Mouse (Mus musculus): ENCODE results near the gene Mrgpre. TPM values are rescaled to one million over a fixed set of nuclear protein-coding genes. Genes with fewer than 3 reads are reported as not detected.
A peak's percentile ranks its signal among the peaks of the same experiment; 100 is the strongest.

The Mrgpre gene
- polyA plus RNA-seq, 1 experiment from 2014 or later, result 7.2 TPM

- no peak overlapping the region for H3K27ac ChIP-seq (replicated peaks; ENCODE audit: low read depth, low read length)
- H3K36me3 ChIP-seq (ENCODE audit: control insufficient read depth, insufficient read depth, low read length), result peaks cover 30% of the 10 kb centered on the region
- H3K4me3 ChIP-seq (replicated peaks; ENCODE audit: low read depth, low read length), result no peak overlapping the region
- no peak for ATAC-seq (ENCODE audit: low FRiP score, low TSS enrichment)
- no peaks in the 10 kb centered on the region for H3K9me3 ChIP-seq (ENCODE audit: control insufficient read depth, low read length)
- no peak overlapping the region for H3K4me2 ChIP-seq (ENCODE audit: low read length)
- no peaks in the 10 kb centered on the region for H3K4me1 ChIP-seq (ENCODE audit: control insufficient read depth, insufficient read depth, low read length)
- DNase-seq, result peak; percentile 31
- H3K9ac ChIP-seq (replicated peaks; ENCODE audit: low read length), result no peak overlapping the region
- H3K27me3 ChIP-seq (ENCODE audit: control insufficient read depth, insufficient read depth, low read length), result no peaks in the 10 kb centered on the region
- 62% methylated on average over 4 of the region's 4 CpGs for WGBS
Measured at GRCm38 (mm10) chr7:143793121-143793520, 8.8 kb upstream of the Mrgpre start.

GRCm38 (mm10) chr7:143792336-143792985, 8.2 kb upstream of the Mrgpre start:
- 83% methylated on average over 6 of the region's 6 CpGs for WGBS
- H3K9ac ChIP-seq (replicated peaks; ENCODE audit: low read length), result no peak overlapping the region
- H3K36me3 ChIP-seq (ENCODE audit: control insufficient read depth, insufficient read depth, low read length), result peaks cover 25% of the 10 kb centered on the region
- H3K9me3 ChIP-seq (ENCODE audit: control insufficient read depth, low read length), result no peaks in the 10 kb centered on the region
- H3K4me3 ChIP-seq (replicated peaks; ENCODE audit: low read depth, low read length), result no peak overlapping the region
- H3K4me2 ChIP-seq (ENCODE audit: low read length), result no peak overlapping the region
- H3K4me1 ChIP-seq (ENCODE audit: control insufficient read depth, insufficient read depth, low read length), result no peaks in the 10 kb centered on the region
- ATAC-seq (ENCODE audit: low FRiP score, low TSS enrichment) (no peak), DNase-seq (no peak)
- no peaks in the 10 kb centered on the region for H3K27me3 ChIP-seq (ENCODE audit: control insufficient read depth, insufficient read depth, low read length)
- H3K27ac ChIP-seq (replicated peaks; ENCODE audit: low read depth, low read length), result no peak overlapping the region

- peak; percentile 8 for DNase-seq
- H3K4me3 ChIP-seq (replicated peaks; ENCODE audit: low read depth, low read length), result peak overlapping the region; percentile 45
- ATAC-seq (ENCODE audit: low FRiP score, low TSS enrichment), result peak; percentile 64; the same call in 1 of the 2 replicates
- no peaks in the 10 kb centered on the region for H3K9me3 ChIP-seq (ENCODE audit: control insufficient read depth, low read length)
- H3K27me3 ChIP-seq (ENCODE audit: control insufficient read depth, insufficient read depth, low read length), result no peaks in the 10 kb centered on the region
- H3K9ac ChIP-seq (replicated peaks; ENCODE audit: low read length), result peak overlapping the region; percentile 68
- H3K4me2 ChIP-seq (ENCODE audit: low read length), result peak overlapping the region; percentile 68
- 19% methylated on average over 5 of the region's 6 CpGs for WGBS
- H3K4me1 ChIP-seq (ENCODE audit: control insufficient read depth, insufficient read depth, low read length), result peaks cover 11% of the 10 kb centered on the region; the same call in 1 of the 2 replicates
- 0 out of 2 replicates have a peak, but pooled peaks cover 3% of the 10 kb centered on the region for H3K36me3 ChIP-seq (ENCODE audit: control insufficient read depth, insufficient read depth, low read length)
- peak overlapping the region; percentile 67 for H3K27ac ChIP-seq (replicated peaks; ENCODE audit: low read depth, low read length)
Measured at GRCm38 (mm10) chr7:143783378-143783995, 813 bp downstream of the Mrgpre start.

- no peak for ATAC-seq (ENCODE audit: low FRiP score, low TSS enrichment)
Measured at GRCm38 (mm10) chr7:143777375-143777774, 6.9 kb downstream of the Mrgpre start.

GRCm38 (mm10) chr7:143776137-143776536, 8.2 kb downstream of the Mrgpre start:
- Histone ChIP-seq H3K36me3 (ENCODE audit: control insufficient read depth, insufficient read depth, low read length) (0 out of 2 replicates have a peak, but pooled peaks cover 3% of the 10 kb centered on the region), H3K27ac (replicated peaks; ENCODE audit: low read depth, low read length) (no peak overlapping the region), H3K9me3 (ENCODE audit: control insufficient read depth, low read length) (no peaks in the 10 kb centered on the region), H3K4me3 (replicated peaks; ENCODE audit: low read depth, low read length) (no peak overlapping the region), H3K27me3 (ENCODE audit: control insufficient read depth, insufficient read depth, low read length) (no peaks in the 10 kb centered on the region), H3K9ac (replicated peaks; ENCODE audit: low read length) (no peak overlapping the region), H3K4me1 (ENCODE audit: control insufficient read depth, insufficient read depth, low read length) (no peaks in the 10 kb centered on the region), H3K4me2 (ENCODE audit: low read length) (no peak overlapping the region)
- DNase-seq (no peak), ATAC-seq (ENCODE audit: low FRiP score, low TSS enrichment) (no peak)
- 35% methylated on average over 3 of the region's 3 CpGs for WGBS

More at GRCm38 (mm10) chr7:143777375-143777774, 6.9 kb downstream of the Mrgpre start:
- H3K36me3 ChIP-seq (ENCODE audit: control insufficient read depth, insufficient read depth, low read length), result 0 out of 2 replicates have a peak, but pooled peaks cover 3% of the 10 kb centered on the region
- no peak overlapping the region for H3K9ac ChIP-seq (replicated peaks; ENCODE audit: low read length)
- WGBS, result 72% methylated on average over 2 of the region's 2 CpGs
- H3K27ac ChIP-seq (replicated peaks; ENCODE audit: low read depth, low read length), result no peak overlapping the region
- no peak for DNase-seq
- H3K4me1 ChIP-seq (ENCODE audit: control insufficient read depth, insufficient read depth, low read length), result no peaks in the 10 kb centered on the region
- H3K4me2 ChIP-seq (ENCODE audit: low read length), result no peak overlapping the region
- no peaks in the 10 kb centered on the region for H3K9me3 ChIP-seq (ENCODE audit: control insufficient read depth, low read length)
- H3K27me3 ChIP-seq (ENCODE audit: control insufficient read depth, insufficient read depth, low read length), result no peaks in the 10 kb centered on the region
- no peak overlapping the region for H3K4me3 ChIP-seq (replicated peaks; ENCODE audit: low read depth, low read length)

- WGBS, result 53% methylated on average over 1 of the region's 1 CpGs
- Histone ChIP-seq H3K9ac (replicated peaks; ENCODE audit: low read length) (no peak overlapping the region), H3K4me2 (ENCODE audit: low read length) (no peak overlapping the region), H3K27me3 (ENCODE audit: control insufficient read depth, insufficient read depth, low read length) (no peaks in the 10 kb centered on the region), H3K4me1 (ENCODE audit: control insufficient read depth, insufficient read depth, low read length) (no peaks in the 10 kb centered on the region), H3K4me3 (replicated peaks; ENCODE audit: low read depth, low read length) (no peak overlapping the region), H3K27ac (replicated peaks; ENCODE audit: low read depth, low read length) (no peak overlapping the region), H3K9me3 (ENCODE audit: control insufficient read depth, low read length) (no peaks in the 10 kb centered on the region), H3K36me3 (ENCODE audit: control insufficient read depth, insufficient read depth, low read length) (no peaks in the 10 kb centered on the region)
- ATAC-seq (ENCODE audit: low FRiP score, low TSS enrichment) (no peak), DNase-seq (no peak)
Measured at GRCm38 (mm10) chr7:143769461-143769860, 14.8 kb downstream of the Mrgpre start.

GRCm38 (mm10) chr7:143768267-143768666, 16.0 kb downstream of the Mrgpre start:
- WGBS, result 84% methylated on average over 6 of the region's 6 CpGs
- Histone ChIP-seq H3K4me2 (ENCODE audit: low read length) (no peak overlapping the region), H3K4me3 (replicated peaks; ENCODE audit: low read depth, low read length) (no peak overlapping the region), H3K9me3 (ENCODE audit: control insufficient read depth, low read length) (no peaks in the 10 kb centered on the region), H3K27me3 (ENCODE audit: control insufficient read depth, insufficient read depth, low read length) (no peaks in the 10 kb centered on the region), H3K36me3 (ENCODE audit: control insufficient read depth, insufficient read depth, low read length) (no peaks in the 10 kb centered on the region), H3K4me1 (ENCODE audit: control insufficient read depth, insufficient read depth, low read length) (no peaks in the 10 kb centered on the region), H3K9ac (replicated peaks; ENCODE audit: low read length) (no peak overlapping the region), H3K27ac (replicated peaks; ENCODE audit: low read depth, low read length) (no peak overlapping the region)
- DNase-seq (no peak), ATAC-seq (ENCODE audit: low FRiP score, low TSS enrichment) (no peak)

- H3K27ac ChIP-seq (replicated peaks; ENCODE audit: low read depth, low read length), result no peak within 1 kb of the TSS
- 44% methylated on average over 6 of the region's 6 CpGs for WGBS
- no peak within 1 kb of the TSS for H3K9ac ChIP-seq (replicated peaks; ENCODE audit: low read length)
- no peaks in the 10 kb centered on the region for H3K4me1 ChIP-seq (ENCODE audit: control insufficient read depth, insufficient read depth, low read length)
- no peaks in the 10 kb centered on the region for H3K9me3 ChIP-seq (ENCODE audit: control insufficient read depth, low read length)
- no peak for ATAC-seq (ENCODE audit: low FRiP score, low TSS enrichment)
- H3K36me3 ChIP-seq (ENCODE audit: control insufficient read depth, insufficient read depth, low read length), result no peaks in the 10 kb centered on the region
- DNase-seq, result no peak
- no peaks in the 10 kb centered on the region for H3K27me3 ChIP-seq (ENCODE audit: control insufficient read depth, insufficient read depth, low read length)
- H3K4me2 ChIP-seq (ENCODE audit: low read length), result no peak within 1 kb of the TSS
- H3K4me3 ChIP-seq (replicated peaks; ENCODE audit: low read depth, low read length), result no peak within 1 kb of the TSS
Measured at GRCm38 (mm10) chr7:143766893-143767292, 17.4 kb downstream of the Mrgpre start, which contains the start of gene Mrgprg. Gene Mrgprg, minus strand, starts transcription at chr7:143766993.
